Mouse (Mus musculus) kidney, adult 2 months (tissue): ENCODE results near the gene Gmps.

Experiments
- CTCF ChIP-seq: fragments of 200-500 bp; conservative IDR thresholded peaks from 2 replicates; pipeline ENCODE4 v1.5.1; 2011; ENCODE audit warnings: low read depth, mild to moderate bottlenecking, control low read depth, low read length, moderate library complexity, mixed read lengths; ENCODE audit not compliant: insufficient read depth, insufficient read length
- POLR2A ChIP-seq: fragments of 200-500 bp; IDR thresholded peaks from one replicate; pipeline ENCODE4 v1.6.1; 2011; ENCODE audit warnings: low read depth, low read length, control low read depth

- no peak for TF ChIP-seq CTCF
- TF ChIP-seq POLR2A: no peak
These were observed 11.0 kb upstream of the Gmps start for GRCm38 (mm10) chr3:63964922-63965249.
